Mouse (Mus musculus) midbrain, embryonic 11.5 days (tissue): ENCODE measurements around the gene Lhx5. TPM values are rescaled to one million over a fixed set of nuclear protein-coding genes. Genes with fewer than 3 reads are reported as not detected.

ENCODE experiments used
- ATAC-seq: fragments of 200-750 bp; cut with Nextera tagmentation; 2 replicates; pipeline ENCODE4 v1.8.0; 2017; ENCODE audit warnings: moderate TSS enrichment, moderate library complexity; ENCODE audit not compliant: low FRiP score
- DNase-seq: peaks from one replicate; pipeline ENCODE4 v3.0.0; 2015; ENCODE audit warnings: low spot score; ENCODE audit errors: missing footprints
- H3K27ac ChIP-seq: fragments of 300-500 bp; sonication (generic); 2 replicates; pipeline ENCODE4 v1.5.1; 2014; ENCODE audit warnings: low read depth, low read length
- H3K27me3 ChIP-seq: fragments of 300-500 bp; sonication (generic); 2 replicates; pipeline ENCODE4 v1.6.1; 2014; ENCODE audit warnings: mild to moderate bottlenecking, low read length, moderate library complexity, mixed read lengths; ENCODE audit not compliant: control insufficient read depth, insufficient read depth
- H3K36me3 ChIP-seq: fragments of 300-500 bp; sonication (generic); 2 replicates; pipeline ENCODE4 v1.6.1; 2014; ENCODE audit warnings: mild to moderate bottlenecking, low read length, moderate library complexity, mixed read lengths; ENCODE audit not compliant: control insufficient read depth, insufficient read depth
- H3K4me1 ChIP-seq: fragments of 300-500 bp; sonication (generic); 2 replicates; pipeline ENCODE4 v1.6.1; 2014; ENCODE audit warnings: low read length; ENCODE audit not compliant: control insufficient read depth, insufficient read depth
- H3K4me2 ChIP-seq: fragments of 300-500 bp; sonication (generic); 2 replicates; pipeline ENCODE4 v1.6.1; 2014; ENCODE audit warnings: mild to moderate bottlenecking, moderate library complexity
- H3K4me3 ChIP-seq: fragments of 300-500 bp; sonication (generic); 2 replicates; pipeline ENCODE4 v1.5.1; 2014; ENCODE audit warnings: low read depth, low read length
- H3K9ac ChIP-seq: fragments of 300-500 bp; sonication (generic); 2 replicates; pipeline ENCODE4 v1.6.1; 2014; ENCODE audit warnings: low read length
- H3K9me3 ChIP-seq: fragments of 300-500 bp; sonication (generic); 2 replicates; pipeline ENCODE4 v1.6.1; 2016; ENCODE audit warnings: low read length; ENCODE audit not compliant: control insufficient read depth
- WGBS: fragments of 180-500 bp; shearing (Covaris S2); extraction: QIAGEN DNeasy Blood & Tissue Kit; methylation state at CpG from one replicate; pipeline ENCODE4 v1.1.7; 2014; 5-methylcytosine and 5-hydroxymethylcytosine counted together
- polyA plus RNA-seq: library from polyadenylated mRNA; unstranded; fragments of >200 nt; fragmentation: Nextera tagmentation; extraction: Ambion mirVana; gene quantifications from 2 replicates; pipeline ENCODE4 v1.2.1, GENCODE M21; 2014

Gene Lhx5
- polyA plus RNA-seq, 1 experiment from 2014 or later: 21.5 TPM

DNA sequence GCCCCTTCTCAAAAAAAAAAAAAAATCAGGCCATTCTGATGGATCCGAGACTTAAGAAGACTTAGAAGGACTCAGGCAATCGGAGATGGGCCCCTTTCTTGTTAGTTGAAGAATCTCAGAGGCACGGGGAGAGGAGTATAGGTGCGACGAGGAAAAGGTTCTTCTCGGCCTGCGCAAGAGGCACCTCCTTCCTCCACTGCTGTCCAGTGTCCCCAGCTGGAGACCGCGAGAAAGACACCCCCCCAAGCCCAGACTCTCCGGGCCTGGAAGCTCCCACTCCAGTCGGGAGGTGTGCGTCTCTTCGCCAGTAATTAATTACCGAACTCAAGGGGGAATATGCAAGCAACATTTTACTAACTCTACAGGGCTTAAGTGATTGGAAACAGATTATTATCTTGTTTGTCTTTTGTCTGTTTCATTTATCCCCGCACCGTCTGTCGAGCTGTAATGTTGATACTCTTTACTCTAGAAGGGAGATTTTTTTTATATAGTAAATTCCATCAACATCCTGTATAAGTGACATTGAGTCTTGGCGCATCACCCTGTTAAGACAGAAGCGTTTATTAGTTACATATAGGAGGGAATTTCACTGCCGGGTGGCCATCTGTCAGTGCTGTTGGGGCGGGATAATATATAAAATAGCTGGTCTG is 3.2 kb upstream of the Lhx5 start:
- Histone ChIP-seq H3K9ac (peak overlapping the region; percentile 39), H3K36me3 (no peaks in the 10 kb centered on the region), H3K9me3 (no peaks in the 10 kb centered on the region), H3K4me1 (peaks cover 10% of the 10 kb centered on the region), H3K27me3 (peaks cover 95% of the 10 kb centered on the region), H3K4me3 (peak overlapping the region; percentile 19), H3K27ac (peak overlapping the region; percentile 46; the same call in 1 of the 2 replicates), H3K4me2 (peak overlapping the region; percentile 38)
- WGBS: 4% methylated on average over 21 of the region's 21 CpGs
- ATAC-seq (no peak), DNase-seq (peak; percentile 93)

- H3K4me2 ChIP-seq: peak overlapping the region; percentile 30
- no peak overlapping the region; the same call in none of the 2 replicates for H3K4me3 ChIP-seq
- H3K9me3 ChIP-seq: no peaks in the 10 kb centered on the region
- peak overlapping the region; percentile 46; the same call in 1 of the 2 replicates for H3K27ac ChIP-seq
- peak; percentile 89 for DNase-seq
- 4% methylated on average over 5 of the region's 6 CpGs for WGBS
- peaks cover 10% of the 10 kb centered on the region for H3K4me1 ChIP-seq
- peaks cover 96% of the 10 kb centered on the region for H3K27me3 ChIP-seq
- H3K9ac ChIP-seq: peak overlapping the region; percentile 39
- no peak for ATAC-seq
- H3K36me3 ChIP-seq: no peaks in the 10 kb centered on the region
Measured at GRCm38 (mm10) chr5:120428990-120429389, 2.5 kb upstream of the Lhx5 start.

DNA sequence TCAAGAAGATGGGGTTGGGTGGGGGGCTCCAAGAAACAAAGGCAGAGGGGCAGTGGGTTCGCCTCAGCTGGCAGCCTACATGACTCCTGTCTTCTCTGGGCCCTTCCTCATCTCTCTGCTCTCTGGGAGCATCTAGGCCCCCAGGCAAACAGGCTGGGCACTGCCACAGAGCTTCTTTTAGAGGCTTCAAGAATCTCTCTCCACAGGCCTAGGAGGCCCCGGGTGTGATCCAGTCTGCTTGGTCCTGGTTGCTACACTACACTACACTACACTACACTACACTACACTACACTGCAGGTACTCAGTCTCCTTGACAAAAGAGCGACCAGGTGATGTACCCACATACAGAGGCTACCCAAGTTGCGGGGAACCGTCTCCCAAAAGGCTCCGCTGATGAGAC is 1.8 kb upstream of the Lhx5 start:
- peaks cover 10% of the 10 kb centered on the region for H3K4me1 ChIP-seq
- no peaks in the 10 kb centered on the region for H3K36me3 ChIP-seq
- no peaks in the 10 kb centered on the region for H3K9me3 ChIP-seq
- peak overlapping the region; percentile 23 for H3K4me3 ChIP-seq
- 11% methylated on average over 6 of the region's 6 CpGs for WGBS
- DNase-seq (peak; percentile 90), ATAC-seq (no peak)
- peak overlapping the region; percentile 32 for H3K4me2 ChIP-seq
- no peak overlapping the region; the same call in 1 of the 2 replicates for H3K27ac ChIP-seq
- H3K27me3 ChIP-seq: peaks cover 96% of the 10 kb centered on the region
- H3K9ac ChIP-seq: peak overlapping the region; percentile 52

DNA sequence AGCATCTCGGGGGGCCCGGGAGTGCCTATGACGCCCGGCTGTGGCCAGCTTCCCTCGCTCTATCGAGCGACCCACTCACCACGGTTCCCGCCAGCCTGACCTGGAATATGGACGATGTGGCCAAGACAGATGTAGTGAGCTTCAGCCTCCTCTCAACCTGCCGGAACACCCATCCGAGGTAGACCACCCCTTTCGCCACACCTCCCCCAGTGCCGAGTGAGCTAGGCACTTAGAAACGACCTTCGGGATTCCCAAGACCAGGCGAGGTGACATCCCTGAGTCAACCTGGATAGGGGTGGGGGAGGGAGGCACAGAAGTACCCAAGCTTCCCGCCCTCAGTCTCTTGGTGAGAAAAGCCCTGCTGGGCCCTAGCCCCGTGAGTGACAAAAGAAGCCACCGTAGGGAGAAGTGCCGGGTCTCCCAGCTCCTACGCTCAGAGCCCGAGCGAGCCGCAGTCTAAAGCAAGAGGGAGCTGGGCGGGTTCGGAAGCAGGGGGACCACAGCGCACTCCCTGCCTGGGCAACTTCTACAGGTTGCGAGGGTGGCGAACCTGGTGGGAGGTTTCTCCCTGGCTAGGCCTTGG is 407 bp upstream of the Lhx5 start:
- peaks cover 20% of the 10 kb centered on the region for H3K4me1 ChIP-seq
- H3K9ac ChIP-seq: peak overlapping the region; percentile 68
- H3K27me3 ChIP-seq: peaks cover 97% of the 10 kb centered on the region
- H3K27ac ChIP-seq: peak overlapping the region; percentile 44
- H3K4me3 ChIP-seq: peak overlapping the region; percentile 47
- peak overlapping the region; percentile 43 for H3K4me2 ChIP-seq
- 2% methylated on average over 30 of the region's 30 CpGs for WGBS
- H3K9me3 ChIP-seq: no peaks in the 10 kb centered on the region
- ATAC-seq: no peak
- peak; percentile 96 for DNase-seq
- no peaks in the 10 kb centered on the region for H3K36me3 ChIP-seq

DNA sequence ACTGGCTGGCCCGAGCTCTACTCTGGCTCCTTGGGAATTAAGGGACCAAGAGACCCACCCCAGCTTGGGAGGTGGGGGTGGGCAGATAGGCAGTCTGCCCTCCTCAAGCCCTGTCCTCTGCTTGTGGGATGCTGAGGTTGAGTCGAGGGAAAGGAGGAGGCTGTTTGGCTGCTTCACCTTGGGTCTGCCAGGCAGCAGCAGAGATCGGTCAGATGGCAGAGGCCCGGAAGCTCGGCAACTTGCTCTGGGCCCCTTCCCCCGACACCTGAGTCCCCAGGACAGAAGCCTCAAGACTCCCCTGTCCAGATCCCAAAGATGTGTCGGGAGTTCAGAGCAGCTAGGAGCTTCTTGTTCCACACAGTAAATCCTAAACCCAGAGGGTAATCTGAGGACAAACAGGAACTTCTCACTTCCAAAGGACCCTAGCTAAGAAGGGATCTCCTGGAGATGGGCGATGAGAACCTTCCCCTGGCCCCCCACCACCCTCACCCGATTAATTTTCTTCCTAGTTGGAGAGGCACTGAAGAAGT is 1.1 kb downstream of the Lhx5 start:
- H3K4me2 ChIP-seq: peak overlapping the region; percentile 43
- WGBS: 0% methylated on average over 9 of the region's 9 CpGs
- no peaks in the 10 kb centered on the region for H3K36me3 ChIP-seq
- peak overlapping the region; percentile 63 for H3K27ac ChIP-seq
- peaks cover 28% of the 10 kb centered on the region for H3K4me1 ChIP-seq
- peak overlapping the region; percentile 71 for H3K9ac ChIP-seq
- H3K9me3 ChIP-seq: no peaks in the 10 kb centered on the region
- H3K27me3 ChIP-seq: peaks cover 95% of the 10 kb centered on the region
- ATAC-seq (no peak), DNase-seq (peak; percentile 96)
- peak overlapping the region; percentile 47 for H3K4me3 ChIP-seq

DNA sequence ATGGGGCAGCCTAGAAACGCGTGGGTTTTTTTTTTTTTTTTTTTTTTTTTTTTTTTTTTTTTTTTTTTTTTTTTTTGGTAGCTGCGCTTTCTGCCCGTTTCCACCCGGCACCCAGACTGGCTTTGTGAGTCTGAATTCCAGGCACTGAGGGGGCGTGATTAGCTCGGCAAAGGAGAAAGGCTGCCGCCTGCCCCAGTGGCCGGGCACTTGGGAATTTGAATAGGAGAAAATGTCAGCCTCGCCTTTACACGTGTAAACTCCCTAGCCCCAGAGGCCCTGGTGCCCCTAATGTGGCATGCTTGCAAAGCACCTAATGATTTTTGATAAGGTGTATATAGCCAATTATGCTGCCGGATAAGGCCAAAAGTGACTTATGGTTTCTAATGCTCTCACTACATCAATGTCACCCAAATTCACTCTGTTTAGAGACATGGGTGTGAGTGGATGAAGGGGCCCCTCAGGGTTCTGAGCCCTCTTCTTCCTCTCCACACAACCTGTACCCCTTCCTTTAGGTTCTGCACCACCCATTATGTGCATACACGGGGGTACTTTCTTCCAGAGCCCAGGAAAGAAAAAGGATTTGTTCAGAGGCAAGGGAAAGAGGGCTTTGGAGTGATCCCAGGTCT is 1.7 kb downstream of the Lhx5 start:
- peak overlapping the region; percentile 71 for H3K9ac ChIP-seq
- peaks cover 33% of the 10 kb centered on the region for H3K4me1 ChIP-seq
- WGBS: under 1% methylated on average over 13 of the region's 13 CpGs
- H3K27ac ChIP-seq: no peak overlapping the region
- no peak for ATAC-seq
- H3K36me3 ChIP-seq: no peaks in the 10 kb centered on the region
- peak overlapping the region; percentile 70 for H3K4me2 ChIP-seq
- DNase-seq: peak; percentile 93
- H3K9me3 ChIP-seq: no peaks in the 10 kb centered on the region
- H3K27me3 ChIP-seq: peaks cover 92% of the 10 kb centered on the region
- peak overlapping the region; percentile 47 for H3K4me3 ChIP-seq

DNA sequence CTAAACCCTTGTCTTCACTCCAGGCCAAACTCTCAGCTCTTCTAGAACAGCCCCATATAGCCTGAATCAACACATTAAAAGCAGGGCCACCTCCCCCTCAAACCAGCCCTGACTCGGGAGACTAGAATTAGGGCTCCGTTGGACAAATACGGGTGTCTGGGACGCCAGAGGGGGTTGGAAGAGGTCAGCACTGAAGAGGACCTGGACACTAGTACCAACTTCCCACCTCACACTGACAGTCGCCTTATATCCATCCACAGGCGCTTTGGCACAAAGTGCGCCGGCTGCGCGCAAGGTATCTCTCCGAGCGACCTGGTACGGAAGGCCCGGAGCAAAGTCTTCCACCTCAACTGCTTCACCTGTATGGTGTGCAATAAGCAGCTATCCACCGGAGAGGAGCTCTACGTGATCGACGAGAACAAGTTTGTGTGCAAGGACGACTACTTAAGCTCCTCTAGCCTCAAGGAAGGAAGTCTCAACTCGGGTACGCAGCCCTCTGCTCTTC is 2.8 kb downstream of the Lhx5 start:
- no peak for ATAC-seq
- 3% methylated on average over 21 of the region's 21 CpGs for WGBS
- peaks cover 42% of the 10 kb centered on the region for H3K4me1 ChIP-seq
- H3K9me3 ChIP-seq: no peaks in the 10 kb centered on the region
- peaks cover 94% of the 10 kb centered on the region for H3K27me3 ChIP-seq
- H3K4me2 ChIP-seq: peak overlapping the region; percentile 70
- peak overlapping the region; percentile 71 for H3K9ac ChIP-seq
- H3K36me3 ChIP-seq: no peaks in the 10 kb centered on the region
- peak overlapping the region; percentile 47 for H3K4me3 ChIP-seq
- peak overlapping the region; percentile 64 for H3K27ac ChIP-seq
- DNase-seq: peak; percentile 92

DNA sequence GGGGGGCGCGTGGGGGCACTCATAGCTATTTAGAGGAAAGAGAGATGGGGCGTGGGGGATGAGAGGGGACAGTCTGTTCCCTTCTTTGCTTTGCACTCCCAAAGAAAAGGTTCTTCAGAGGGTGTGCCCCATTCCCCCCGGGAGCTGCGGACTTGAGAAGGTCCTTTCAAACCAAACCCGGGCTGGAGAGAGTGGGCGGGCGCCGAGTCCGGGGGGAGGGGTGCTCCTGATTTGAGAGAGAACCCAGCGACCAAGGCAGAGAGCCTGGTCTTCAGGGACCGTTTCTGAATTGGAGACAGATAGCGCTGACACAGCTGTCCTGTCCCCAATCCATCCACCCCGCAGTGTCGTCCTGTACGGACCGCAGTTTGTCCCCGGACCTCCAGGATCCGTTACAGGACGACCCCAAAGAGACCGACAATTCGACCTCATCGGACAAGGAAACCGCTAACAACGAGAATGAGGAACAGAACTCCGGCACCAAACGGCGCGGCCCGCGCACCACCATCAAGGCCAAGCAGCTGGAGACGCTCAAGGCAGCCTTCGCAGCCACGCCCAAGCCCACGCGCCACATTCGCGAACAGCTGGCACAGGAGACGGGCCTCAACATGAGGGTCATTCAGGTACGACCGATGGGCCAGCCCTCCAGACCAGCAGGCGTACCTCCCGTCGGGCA is 3.6 kb downstream of the Lhx5 start:
- H3K27me3 ChIP-seq: peaks cover 94% of the 10 kb centered on the region
- H3K4me2 ChIP-seq: peak overlapping the region; percentile 70
- DNase-seq (peak; percentile 96), ATAC-seq (no peak)
- peak overlapping the region; percentile 64 for H3K27ac ChIP-seq
- H3K9me3 ChIP-seq: no peaks in the 10 kb centered on the region
- H3K9ac ChIP-seq: peak overlapping the region; percentile 71
- H3K36me3 ChIP-seq: no peaks in the 10 kb centered on the region
- H3K4me3 ChIP-seq: peak overlapping the region; percentile 47
- peaks cover 50% of the 10 kb centered on the region for H3K4me1 ChIP-seq
- WGBS: under 1% methylated on average over 44 of the region's 44 CpGs
